Mouse (Mus musculus) intestine, embryonic 15.5 days (tissue): Measurements from ENCODE around the gene Rsg1. TPM values are rescaled to one million over a fixed set of nuclear protein-coding genes. Genes with fewer than 3 reads are reported as not detected.

ENCODE experiments used
- ATAC-seq: fragments of 200-750 bp; cut with Nextera tagmentation; 2 replicates; pipeline ENCODE4 v1.8.0; 2017; ENCODE audit warnings: moderate TSS enrichment, moderate library complexity
- H3K27ac ChIP-seq: fragments of 300-500 bp; sonication (generic); 2 replicates; pipeline ENCODE4 v1.5.1; 2015; ENCODE audit warnings: mild to moderate bottlenecking, inconsistent platforms
- H3K27me3 ChIP-seq: fragments of 300-500 bp; sonication (generic); replicated peaks from 2 replicates; pipeline ENCODE4 v1.6.1; 2015; ENCODE audit warnings: inconsistent platforms
- H3K36me3 ChIP-seq: fragments of 300-500 bp; sonication (generic); 2 replicates; pipeline ENCODE4 v1.6.1; 2015; ENCODE audit warnings: inconsistent platforms
- H3K4me1 ChIP-seq: fragments of 300-500 bp; sonication (generic); replicated peaks from 2 replicates; pipeline ENCODE4 v1.6.1; 2015; ENCODE audit warnings: inconsistent platforms
- H3K4me2 ChIP-seq: fragments of 300-500 bp; sonication (generic); replicated peaks from 2 replicates; pipeline ENCODE4 v1.6.1; 2015; ENCODE audit warnings: mild to moderate bottlenecking, inconsistent platforms
- H3K4me3 ChIP-seq: fragments of 300-500 bp; sonication (generic); replicated peaks from 2 replicates; pipeline ENCODE4 v1.5.1; 2015; ENCODE audit warnings: inconsistent platforms
- H3K9ac ChIP-seq: fragments of 300-500 bp; sonication (generic); 2 replicates; pipeline ENCODE4 v1.6.1; 2015; ENCODE audit warnings: inconsistent platforms
- H3K9me3 ChIP-seq: fragments of 300-500 bp; sonication (generic); 2 replicates; pipeline ENCODE4 v1.6.1; 2016; ENCODE audit warnings: inconsistent platforms
- WGBS: fragments of 180-500 bp; shearing (Covaris S2); methylation state at CpG from one replicate; pipeline ENCODE4 v1.1.7; 2015; 5-methylcytosine and 5-hydroxymethylcytosine counted together
- polyA plus RNA-seq: library from polyadenylated mRNA; unstranded; fragments of >200 nt; fragmentation: Nextera tagmentation; extraction: Ambion mirVana; gene quantifications from 2 replicates; pipeline ENCODE4 v1.2.1, GENCODE M21; 2015

Rsg1 gene
- polyA plus RNA-seq, 1 experiment from 2014 or later: 5.1 TPM

GRCm38 (mm10) chr4:141271228-141271627 lies 57.5 kb downstream of the Rsg1 start:
- H3K36me3 ChIP-seq: no peaks in the 10 kb centered on the region
- ATAC-seq: no peak
- no peaks in the 10 kb centered on the region for H3K9me3 ChIP-seq
- WGBS: 75% methylated on average over 6 of the region's 7 CpGs
- peaks cover 29% of the 10 kb centered on the region for H3K4me1 ChIP-seq
- H3K4me2 ChIP-seq: no peak overlapping the region
- H3K27me3 ChIP-seq: no peaks in the 10 kb centered on the region
- peak overlapping the region; percentile 33; the same call in 1 of the 2 replicates for H3K27ac ChIP-seq
- H3K4me3 ChIP-seq: no peak overlapping the region
- no peak overlapping the region for H3K9ac ChIP-seq

- Histone ChIP-seq H3K36me3 (no peaks in the 10 kb centered on the region), H3K4me3 (no peak overlapping the region), H3K27me3 (no peaks in the 10 kb centered on the region), H3K4me2 (no peak overlapping the region), H3K9ac (0 out of 2 replicates have a peak overlapping the region, but pooled peaks have one; percentile 10), H3K4me1 (peaks cover 29% of the 10 kb centered on the region), H3K27ac (peak overlapping the region; percentile 33; the same call in 1 of the 2 replicates), H3K9me3 (no peaks in the 10 kb centered on the region)
- 54% methylated on average over 6 of the region's 6 CpGs for WGBS
- peak; percentile 4; the same call in 1 of the 2 replicates for ATAC-seq
Observed at GRCm38 (mm10) chr4:141271721-141272120, 58.0 kb downstream of the Rsg1 start.

- ATAC-seq: peak; percentile 21
- Histone ChIP-seq H3K36me3 (no peaks in the 10 kb centered on the region), H3K4me3 (no peak overlapping the region), H3K9me3 (no peaks in the 10 kb centered on the region), H3K27ac (peak overlapping the region; percentile 38; the same call in 1 of the 2 replicates), H3K9ac (no peak overlapping the region), H3K4me1 (peaks cover 40% of the 10 kb centered on the region), H3K27me3 (no peaks in the 10 kb centered on the region), H3K4me2 (peak overlapping the region; percentile 54)
- 13% methylated on average over 14 of the region's 14 CpGs for WGBS
Observed at GRCm38 (mm10) chr4:141272878-141273277, 59.1 kb downstream of the Rsg1 start.

GRCm38 (mm10) chr4:141273296-141273695 lies 59.5 kb downstream of the Rsg1 start:
- Histone ChIP-seq H3K27me3 (no peaks in the 10 kb centered on the region), H3K27ac (peak overlapping the region; percentile 38; the same call in 1 of the 2 replicates), H3K4me3 (no peak overlapping the region), H3K9me3 (no peaks in the 10 kb centered on the region), H3K4me1 (peaks cover 44% of the 10 kb centered on the region), H3K36me3 (no peaks in the 10 kb centered on the region), H3K4me2 (peak overlapping the region; percentile 54), H3K9ac (no peak overlapping the region)
- WGBS: 21% methylated on average over 12 of the region's 12 CpGs
- ATAC-seq: peak; percentile 74

- no peak overlapping the region; the same call in 1 of the 2 replicates for H3K9ac ChIP-seq
- WGBS: 57% methylated on average over 23 of the region's 23 CpGs
- no peaks in the 10 kb centered on the region for H3K36me3 ChIP-seq
- H3K27ac ChIP-seq: no peak overlapping the region
- H3K27me3 ChIP-seq: no peaks in the 10 kb centered on the region
- no peak; the same call in 1 of the 2 replicates for ATAC-seq
- no peaks in the 10 kb centered on the region for H3K9me3 ChIP-seq
- no peak overlapping the region for H3K4me3 ChIP-seq
- H3K4me1 ChIP-seq: peaks cover 55% of the 10 kb centered on the region
- no peak overlapping the region for H3K4me2 ChIP-seq
Observed at GRCm38 (mm10) chr4:141274485-141275341, 61.0 kb downstream of the Rsg1 start.

Other genes starting within 250 kb of the Rsg1 start
- 29.8 and 35.7 TPM in 2 replicates for gene Atp13a2, start 227.1 kb upstream of the Rsg1 start, polyA plus RNA-seq
- 329 and 347 TPM in 2 replicates for gene Mfap2, start 203.5 kb upstream of the Rsg1 start, polyA plus RNA-seq
- 4.0 and 4.7 TPM in 2 replicates for gene Crocc, start 153.4 kb upstream of the Rsg1 start, polyA plus RNA-seq
- gene Necap2, start 135.6 kb upstream of the Rsg1 start, polyA plus RNA-seq: 66.6 and 70.2 TPM in 2 replicates
- not detected in 2 replicates for gene Spata21, start 125.6 kb upstream of the Rsg1 start, polyA plus RNA-seq
- 42.7 and 44.3 TPM in 2 replicates for gene Szrd1, start 74.2 kb upstream of the Rsg1 start, polyA plus RNA-seq
- 17.4 and 18.7 TPM in 2 replicates for gene Fbxo42, start 66.0 kb upstream of the Rsg1 start, polyA plus RNA-seq
- gene Arhgef19, start 25.5 kb downstream of the Rsg1 start, polyA plus RNA-seq: 16.3 and 17.8 TPM in 2 replicates
- 6.7 and 7.2 TPM in 2 replicates for gene Epha2, start 87.3 kb downstream of the Rsg1 start, polyA plus RNA-seq
- 2.0 and 2.3 TPM in 2 replicates for gene Fam131c, start 154.3 kb downstream of the Rsg1 start, polyA plus RNA-seq
- 0.06 and 0.08 TPM in 2 replicates for gene Clcnka, start 184.8 kb downstream of the Rsg1 start, polyA plus RNA-seq
- not detected in 2 replicates for gene Clcnkb, start 202.1 kb downstream of the Rsg1 start, polyA plus RNA-seq
- gene Hspb7, start 206.8 kb downstream of the Rsg1 start, polyA plus RNA-seq: 3.0 and 3.1 TPM in 2 replicates
- not detected in 2 replicates for gene Srarp, start 222.1 kb downstream of the Rsg1 start, polyA plus RNA-seq
- 25.6 and 27.2 TPM in 2 replicates for gene Zbtb17, start 230.7 kb downstream of the Rsg1 start, polyA plus RNA-seq